Comparison of ENCODE assay signal across 12 mouse cellular contexts in the genomic region with DNA sequence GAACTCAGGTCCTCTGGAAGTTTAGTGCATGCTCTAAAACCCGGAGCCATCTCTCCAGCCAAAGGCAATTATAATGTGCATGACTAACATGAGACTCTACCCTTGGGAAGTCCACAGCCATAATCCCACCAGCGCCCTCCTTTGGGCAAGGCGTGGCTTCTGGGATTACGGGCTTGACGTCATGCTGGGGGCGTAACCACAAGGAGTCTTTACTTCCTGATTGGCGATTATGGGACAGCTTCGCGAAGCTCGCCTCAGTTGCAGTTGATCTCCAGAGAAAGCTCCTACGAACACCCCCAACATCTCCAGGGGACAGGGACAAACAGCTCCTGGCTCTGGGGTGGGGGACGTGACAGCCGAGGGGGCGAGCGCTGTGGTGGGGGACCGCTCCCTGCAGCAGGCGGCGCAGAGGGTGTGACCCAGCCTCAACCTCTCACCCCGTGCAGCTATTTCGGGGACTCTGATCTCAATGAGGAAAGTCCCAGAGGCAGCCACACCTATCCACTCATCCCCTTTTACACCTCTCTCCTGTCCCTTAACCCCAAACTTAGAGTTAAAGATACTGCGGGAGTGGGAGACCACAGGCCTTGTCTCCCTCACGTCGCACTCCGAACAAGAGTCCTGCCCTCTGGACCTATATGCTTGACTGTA. TPM values are rescaled to one million over a fixed set of nuclear protein-coding genes. Genes with fewer than 3 reads are reported as not detected.
DNase-seq lines count a peak whose midpoint lies in the region; ATAC-seq and TF ChIP-seq lines count a peak whose summit lies in the region.
"Had no signal": no experiment of that assay in that cellular context is flagged by ENCODE, and none has a peak within 500 bp of the region (broad histone marks: within the 10 kb centered on the region; RNA-seq: fewer than 3 reads in every experiment).

No protein-coding gene starts in this region.

- no peaks in the 10 kb centered on the region for H3K9me3 ChIP-seq in hindbrain, embryonic 11.5 days (ENCODE audit: control insufficient read depth, low read length)
- H3K9me3 ChIP-seq in hindbrain, postnatal 0 days (ENCODE audit: low read length) = no peaks in the 10 kb centered on the region
- H3K9me3 ChIP-seq in intestine, embryonic 15.5 days = no peaks in the 10 kb centered on the region
- H3K9me3 ChIP-seq in neural tube, embryonic 13.5 days = no peaks in the 10 kb centered on the region

- peaks cover 6% of the 10 kb centered on the region for H3K4me1 ChIP-seq in hindbrain, embryonic 11.5 days (replicated peaks; ENCODE audit: control insufficient read depth, insufficient read depth, low read length)
- H3K4me1 ChIP-seq in hindbrain, postnatal 0 days (ENCODE audit: insufficient read depth, low read length) = peaks cover 14% of the 10 kb centered on the region
- peaks cover 12% of the 10 kb centered on the region for H3K4me1 ChIP-seq in brown adipose tissue, adult 24 weeks (ENCODE audit: control insufficient read depth, insufficient read depth, insufficient read length, low read length)
- H3K4me1 ChIP-seq in intestine, embryonic 15.5 days (replicated peaks) = peaks cover 21% of the 10 kb centered on the region
- peaks cover 21% of the 10 kb centered on the region for H3K4me1 ChIP-seq in neural tube, embryonic 13.5 days (replicated peaks)

- 0 out of 2 replicates have a peak overlapping the region, but pooled peaks have one; percentile 27 for H3K9ac ChIP-seq in hindbrain, embryonic 11.5 days (ENCODE audit: low read depth, low read length)
- no peak overlapping the region for H3K9ac ChIP-seq in hindbrain, postnatal 0 days (replicated peaks; ENCODE audit: low read length)
- no peak overlapping the region for H3K9ac ChIP-seq in intestine, embryonic 15.5 days
- H3K9ac ChIP-seq in neural tube, embryonic 13.5 days = no peak overlapping the region

- H3K36me3 ChIP-seq in hindbrain, embryonic 11.5 days (ENCODE audit: control insufficient read depth, insufficient read depth, low read length) = no peaks in the 10 kb centered on the region
- no peaks in the 10 kb centered on the region for H3K36me3 ChIP-seq in hindbrain, postnatal 0 days (ENCODE audit: insufficient read depth, low read length)
- H3K36me3 ChIP-seq in intestine, embryonic 15.5 days = no peaks in the 10 kb centered on the region
- H3K36me3 ChIP-seq in neural tube, embryonic 13.5 days = no peaks in the 10 kb centered on the region

- H3K4me3 ChIP-seq in hindbrain, embryonic 11.5 days (ENCODE audit: low read depth, low read length) = peak overlapping the region; percentile 14; the same call in 1 of the 2 replicates
- H3K4me3 ChIP-seq in hindbrain, postnatal 0 days (ENCODE audit: low read length) = no peak overlapping the region
- H3K4me3 ChIP-seq in brown adipose tissue, adult 24 weeks (ENCODE audit: insufficient read depth, low read depth, low read length) = peak overlapping the region; percentile 34; the same call in 1 of the 2 replicates
- no peak overlapping the region for H3K4me3 ChIP-seq in intestine, embryonic 15.5 days (replicated peaks)
- no peak overlapping the region for H3K4me3 ChIP-seq in neural tube, embryonic 13.5 days
- no peak overlapping the region for H3K4me3 ChIP-seq in layer of hippocampus, adult 2 months
- H3K4me3 ChIP-seq: myocyte had no signal

- WGBS in hindbrain, embryonic 11.5 days = 23% methylated on average over 24 of the region's 24 CpGs
- 25% methylated on average over 24 of the region's 24 CpGs for WGBS in hindbrain, postnatal 0 days
- 37% methylated on average over 24 of the region's 24 CpGs for WGBS in intestine, embryonic 15.5 days
- WGBS in neural tube, embryonic 13.5 days = 25% methylated on average over 24 of the region's 24 CpGs

- no peak overlapping the region for H3K27ac ChIP-seq in hindbrain, embryonic 11.5 days (ENCODE audit: low read depth, low read length)
- H3K27ac ChIP-seq in hindbrain, postnatal 0 days = no peak overlapping the region
- no peak overlapping the region for H3K27ac ChIP-seq in brown adipose tissue, adult 24 weeks (replicated peaks; ENCODE audit: low read depth, low read length)
- H3K27ac ChIP-seq in intestine, embryonic 15.5 days = no peak overlapping the region
- H3K27ac ChIP-seq in neural tube, embryonic 13.5 days (replicated peaks) = no peak overlapping the region
- H3K27ac ChIP-seq in layer of hippocampus, adult 2 months = no peak overlapping the region

- no peaks in the 10 kb centered on the region for H3K27me3 ChIP-seq in hindbrain, embryonic 11.5 days (ENCODE audit: control insufficient read depth, insufficient read depth, low read length)
- H3K27me3 ChIP-seq in hindbrain, postnatal 0 days (ENCODE audit: insufficient read depth, low read length) = no peaks in the 10 kb centered on the region
- no peaks in the 10 kb centered on the region for H3K27me3 ChIP-seq in intestine, embryonic 15.5 days (replicated peaks)
- H3K27me3 ChIP-seq in neural tube, embryonic 13.5 days = no peaks in the 10 kb centered on the region

- no peak for TF ChIP-seq CTCF in hindbrain, postnatal 0 days (IDR thresholded peaks at IDR 0.05; ENCODE audit: low read depth)
- TF ChIP-seq CTCF in layer of hippocampus, adult 2 months (conservative IDR thresholded peaks at IDR 0.05) = no peak

- H3K4me2 ChIP-seq in hindbrain, embryonic 11.5 days (replicated peaks; ENCODE audit: low read depth, low read length) = peak overlapping the region; percentile 38; the same call in 1 of the 2 replicates
- H3K4me2 ChIP-seq in hindbrain, postnatal 0 days (ENCODE audit: low read depth, low read length) = no peak overlapping the region
- H3K4me2 ChIP-seq in intestine, embryonic 15.5 days (replicated peaks) = peak overlapping the region; percentile 44
- H3K4me2 ChIP-seq in neural tube, embryonic 13.5 days = peak overlapping the region; percentile 14

- ATAC-seq in hindbrain, embryonic 11.5 days (ENCODE audit: low FRiP score) = no peak
- ATAC-seq in hindbrain, postnatal 0 days = no peak
- no peak for ATAC-seq in intestine, embryonic 15.5 days
- no peak for ATAC-seq in neural tube, embryonic 13.5 days (ENCODE audit: low read depth)

- DNase-seq in hindbrain, embryonic 11.5 days (ENCODE audit: low spot score) = peak; percentile 63
- DNase-seq in hindbrain, postnatal 0 days (ENCODE audit: low spot score) = no peak
- no peak for DNase-seq in adrenal gland, adult 18-20 months (ENCODE audit: low spot score in 2 of 2)
- no peak for DNase-seq in layer of hippocampus, postnatal 14 days (ENCODE audit: low spot score in 2 of 2)
- no peak for DNase-seq in layer of hippocampus, adult 2 months (ENCODE audit: low spot score in 2 of 2)
- DNase-seq: cerebellum, postnatal 10 days; kidney, postnatal 14 days; thymus, adult 2 months had no signal

RNA-seq across cellular contexts. Expression of gene Fgr, which starts 23.9 kb away (rescaled TPM):
- polyA plus RNA-seq in hindbrain, embryonic 11.5 days (2014; fragmentation: Nextera tagmentation; extraction: Ambion mirVana) = 0.08 and 0.34 TPM in 2 replicates
- 0.07 and 0.73 TPM in 2 replicates for total RNA-seq in hindbrain, postnatal 0 days (2014; rRNA removed)
- polyA plus RNA-seq in hindbrain, postnatal 0 days (2015; fragmentation: Nextera tagmentation; extraction: Ambion mirVana) = 0.19 and 0.39 TPM in 2 replicates
- 0.55 TPM in 1 of 2 replicates, not detected in the other for polyA plus RNA-seq in brown adipose tissue, adult 24 weeks (2012; ENCODE audit: insufficient read depth, insufficient read length, missing spikeins)
- polyA plus RNA-seq in intestine, embryonic 15.5 days (2015; fragmentation: Nextera tagmentation; extraction: Ambion mirVana) = 2.3 and 3.7 TPM in 2 replicates
- polyA plus RNA-seq in neural tube, embryonic 13.5 days (2015; fragmentation: Nextera tagmentation; extraction: Ambion mirVana) = not detected in 2 replicates
- total RNA-seq in adrenal gland, adult 18-20 months (2021) = under 1 TPM; 0.43 to 0.58 TPM
- not detected for total RNA-seq in layer of hippocampus, postnatal 14 days (2021)
- under 1 TPM in 1 of 2 experiments, not detected in 1; 0.12 TPM for total RNA-seq in layer of hippocampus, adult 2 months (2021)
- polyA plus RNA-seq: myocyte had no signal

RNA-seq across cellular contexts. Expression of gene Fam76a, which starts 27.6 kb away (rescaled TPM):
- polyA plus RNA-seq in hindbrain, embryonic 11.5 days (2014; fragmentation: Nextera tagmentation; extraction: Ambion mirVana) = 29.7 and 31.9 TPM in 2 replicates
- total RNA-seq in hindbrain, postnatal 0 days (2014; rRNA removed) = 17.3 and 18.4 TPM in 2 replicates
- 28.3 and 34.5 TPM in 2 replicates for polyA plus RNA-seq in hindbrain, postnatal 0 days (2015; fragmentation: Nextera tagmentation; extraction: Ambion mirVana)
- 15.7 and 17.8 TPM in 2 replicates for polyA plus RNA-seq in brown adipose tissue, adult 24 weeks (2012; ENCODE audit: insufficient read depth, insufficient read length, missing spikeins)
- polyA plus RNA-seq in intestine, embryonic 15.5 days (2015; fragmentation: Nextera tagmentation; extraction: Ambion mirVana) = 41.8 and 45.3 TPM in 2 replicates
- 37.0 and 46.0 TPM in 2 replicates for polyA plus RNA-seq in neural tube, embryonic 13.5 days (2015; fragmentation: Nextera tagmentation; extraction: Ambion mirVana)
- total RNA-seq in adrenal gland, adult 18-20 months (2021) = 10 to 100 TPM; 25.2 to 26.1 TPM
- 10 to 100 TPM; 32.4 to 34.6 TPM for total RNA-seq in layer of hippocampus, postnatal 14 days (2021)
- total RNA-seq in layer of hippocampus, adult 2 months (2021) = 10 to 100 TPM; 51.2 to 54.5 TPM

Comparison
In these comparisons a context has a peak if more than half of its experiments do, and no peak if none do; other contexts are left out.
1. H3K4me3 ChIP-seq: peak in hindbrain, embryonic 11.5 days (single experiment) and brown adipose tissue, adult 24 weeks (single experiment); none in hindbrain, postnatal 0 days (single experiment), intestine, embryonic 15.5 days (single experiment), neural tube, embryonic 13.5 days (single experiment) and layer of hippocampus, adult 2 months (single experiment).